Mouse (Mus musculus) erythroblast, adult 5-6 weeks (primary cell): ENCODE measurements around the gene Lif. TPM values are rescaled to one million over a fixed set of nuclear protein-coding genes. Genes with fewer than 3 reads are reported as not detected.
A peak's percentile ranks its signal among the peaks of the same experiment; 100 is the strongest.

ENCODE experiments used
- ATAC-seq: replicated peaks from 2 replicates; pipeline ENCODE4 v1.8.0; 2016; ENCODE audit warnings: moderate number of reproducible peaks, mild to moderate bottlenecking, moderate TSS enrichment, inconsistent platforms; ENCODE audit not compliant: poor library complexity, low FRiP score, severe bottlenecking
- total RNA-seq, 2 experiments: library from RNA; stranded (forward) in 1 of 2; stranded (reverse) in 1 of 2; fragments of 150-400 nt in 1 of 2; fragments of 200-764, 138-1000 nt in 1 of 2; gene quantifications; 2 replicates each; pipeline versions ENCODE4 v1.2.3 to v1.2.4; 2015 to 2017; ENCODE audit warnings: low replicate concordance in 2 of 2

The Lif gene
- total RNA-seq, 2 experiments from 2014 or later = not detected

- ATAC-seq = no peak
Measured at GRCm38 (mm10) chr11:4228463-4228862, 28.9 kb upstream of the Lif start.

GRCm38 (mm10) chr11:4229841-4230240 lies 27.5 kb upstream of the Lif start:
- no peak for ATAC-seq

- no peak for ATAC-seq
Measured at GRCm38 (mm10) chr11:4231435-4231834, 25.9 kb upstream of the Lif start.

DNA sequence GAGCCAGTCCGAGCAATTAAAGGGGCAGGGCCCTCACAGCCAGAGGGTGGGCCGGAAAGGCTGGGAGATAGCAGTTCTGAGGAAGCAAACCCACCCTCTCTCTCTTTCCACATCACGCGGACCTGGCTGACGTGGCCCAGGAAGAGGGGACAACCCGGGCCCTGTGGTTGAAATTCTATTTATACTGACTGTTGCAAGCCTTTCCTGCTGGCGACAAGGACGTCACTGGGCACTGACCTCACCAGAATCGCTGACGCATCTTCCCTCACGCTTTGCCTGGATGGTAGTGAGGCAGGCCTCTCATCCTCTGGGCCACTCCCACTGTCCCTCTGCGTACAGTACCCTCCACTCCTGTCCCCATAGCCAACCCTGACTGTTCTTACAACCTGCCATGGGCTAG lies 24.7 kb upstream of the Lif start:
- no peak for ATAC-seq

DNA sequence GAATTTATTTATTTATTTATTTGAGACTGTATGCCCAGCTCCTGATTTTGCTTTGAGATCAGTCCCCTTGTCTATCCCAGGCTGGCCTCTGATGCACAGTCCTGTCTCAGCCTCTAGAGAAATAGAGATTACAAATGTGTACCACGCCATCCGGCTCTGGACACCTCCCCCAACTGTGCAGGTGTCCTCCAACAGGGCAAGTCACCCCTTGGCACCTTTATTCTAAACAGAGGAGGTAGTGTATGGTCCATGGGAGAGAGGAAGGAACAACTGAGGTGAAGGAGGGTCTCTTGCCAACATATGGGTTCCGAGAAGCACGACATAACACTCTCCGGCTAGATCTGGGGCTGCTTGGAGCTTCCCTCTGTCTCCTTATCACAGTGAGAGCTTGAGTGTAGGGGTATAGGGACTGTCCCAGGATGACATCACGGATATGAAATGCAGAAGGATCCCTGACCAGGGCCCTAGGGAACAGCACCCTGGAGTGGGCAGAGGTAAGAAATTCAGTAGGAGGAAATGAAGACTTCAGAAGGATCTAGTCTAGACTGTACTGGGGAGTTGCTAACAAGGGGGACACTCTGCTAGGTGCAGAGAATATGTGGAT lies 22.2 kb upstream of the Lif start:
- ATAC-seq = no peak

DNA sequence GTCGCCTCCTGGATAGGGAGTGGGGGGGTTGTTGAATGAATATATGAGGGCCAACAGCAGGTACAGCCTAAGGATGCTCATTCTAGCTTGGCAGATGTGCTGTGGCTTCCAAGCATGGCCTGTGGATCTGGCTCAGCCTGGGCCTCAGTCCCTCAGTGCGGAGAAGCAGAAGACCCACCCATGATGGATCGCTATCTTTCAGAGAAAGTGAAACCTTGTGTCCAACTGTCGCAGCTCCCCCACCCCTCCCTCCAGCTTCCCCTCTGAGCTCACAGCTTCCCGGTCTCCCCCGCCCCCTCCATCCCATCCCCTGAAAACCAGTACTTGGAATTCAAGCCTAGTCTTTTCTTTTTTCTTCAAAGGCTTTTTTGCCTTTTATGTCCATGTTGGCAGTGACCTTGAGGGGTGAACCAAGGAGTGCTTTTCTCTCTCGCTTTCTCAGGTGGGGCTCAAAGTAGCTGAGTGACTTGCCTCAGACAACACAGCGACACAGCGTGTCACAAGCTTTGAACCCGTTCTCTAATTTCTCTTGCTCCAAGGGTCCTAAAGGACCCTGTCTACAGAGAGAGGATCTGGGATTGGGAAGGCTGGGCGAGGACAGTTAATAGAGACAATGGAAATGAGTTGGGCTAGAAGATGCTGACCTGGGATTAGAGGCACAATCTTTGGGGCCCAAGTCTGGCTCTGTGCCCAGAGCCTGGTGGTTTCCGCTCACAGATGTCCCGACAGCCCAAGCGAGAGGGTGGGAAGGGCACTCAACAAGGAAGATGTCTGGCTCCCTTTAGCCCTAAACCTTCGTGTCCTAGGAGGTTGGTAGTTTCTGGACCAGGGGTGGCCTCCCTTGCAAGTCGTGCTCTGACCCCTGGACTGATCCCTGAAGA lies 21.5 kb upstream of the Lif start, which contains the start of gene Osm:
Osm (plus strand) TSS at position 756 of the 881 bp plus-strand sequence.
- peak; percentile 63 for ATAC-seq

- ATAC-seq = peak; percentile 41
Measured at GRCm38 (mm10) chr11:4236546-4237067, 20.8 kb upstream of the Lif start.

DNA sequence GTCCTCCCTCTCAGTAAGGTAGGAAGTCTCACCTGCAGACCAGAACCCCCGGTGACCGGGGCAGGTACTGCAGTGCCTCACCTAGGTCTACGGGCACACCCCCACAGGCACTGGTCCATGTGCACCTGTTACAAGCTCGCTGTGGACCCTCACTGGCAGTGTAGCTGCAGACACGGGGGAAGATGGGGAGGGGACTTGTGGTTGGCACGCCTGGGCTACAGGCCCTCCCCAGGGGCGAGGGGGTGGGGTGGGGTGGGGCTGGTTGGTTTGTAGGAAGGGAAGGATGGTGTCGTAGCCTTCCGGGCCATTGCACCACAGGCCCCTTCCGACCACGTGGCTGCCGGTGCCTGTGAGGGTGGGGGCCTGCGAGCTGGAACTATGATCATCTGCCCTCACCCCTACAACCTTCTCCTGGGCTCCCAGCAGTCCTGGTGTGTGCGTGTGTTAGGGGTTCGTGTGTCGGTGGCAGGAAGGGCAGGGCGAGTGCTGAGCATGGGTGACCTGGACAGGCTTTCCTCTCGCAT lies 19.9 kb upstream of the Lif start:
- ATAC-seq = no peak

GRCm38 (mm10) chr11:4238167-4238566 lies 19.2 kb upstream of the Lif start:
- ATAC-seq = no peak

DNA sequence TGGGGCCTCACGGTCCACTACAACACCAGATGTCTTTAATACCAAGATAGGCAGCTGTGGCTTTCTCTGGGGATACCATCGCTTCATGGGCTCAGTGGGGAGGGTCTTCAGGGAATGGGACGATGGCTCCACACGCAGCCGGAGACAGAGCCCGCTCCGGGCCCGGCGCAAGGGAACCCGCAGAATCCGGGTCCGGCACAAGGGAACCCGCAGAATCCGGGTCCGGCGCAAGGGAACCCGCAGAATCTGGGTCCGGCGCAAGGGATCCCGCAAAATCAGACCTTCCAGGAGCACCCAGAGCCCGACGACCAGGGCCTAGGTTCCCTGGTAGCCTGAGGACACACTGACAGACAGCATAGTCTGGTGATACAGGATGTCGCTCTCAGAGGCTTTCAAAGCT lies 17.7 kb upstream of the Lif start:
- no peak for ATAC-seq

DNA sequence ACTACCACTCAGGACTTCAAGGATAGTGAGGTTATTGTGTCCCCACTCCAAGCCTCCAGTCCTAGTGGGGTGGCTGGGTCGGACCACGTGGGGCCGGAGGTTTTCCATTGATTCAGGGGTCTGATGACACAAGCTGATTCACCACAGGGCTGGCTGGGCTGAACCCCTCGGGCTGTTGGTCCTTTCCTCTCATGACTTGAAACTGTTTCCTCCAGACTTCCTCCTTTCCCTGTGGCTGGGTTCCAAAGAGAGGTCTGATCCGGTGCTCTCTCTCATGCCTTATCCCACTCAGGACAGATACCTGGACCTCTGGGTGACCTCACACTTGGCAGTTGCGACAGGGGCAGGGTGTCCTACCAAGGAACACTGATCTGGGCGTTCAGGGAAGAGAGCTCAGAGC lies 17.2 kb upstream of the Lif start:
- no peak for ATAC-seq

DNA sequence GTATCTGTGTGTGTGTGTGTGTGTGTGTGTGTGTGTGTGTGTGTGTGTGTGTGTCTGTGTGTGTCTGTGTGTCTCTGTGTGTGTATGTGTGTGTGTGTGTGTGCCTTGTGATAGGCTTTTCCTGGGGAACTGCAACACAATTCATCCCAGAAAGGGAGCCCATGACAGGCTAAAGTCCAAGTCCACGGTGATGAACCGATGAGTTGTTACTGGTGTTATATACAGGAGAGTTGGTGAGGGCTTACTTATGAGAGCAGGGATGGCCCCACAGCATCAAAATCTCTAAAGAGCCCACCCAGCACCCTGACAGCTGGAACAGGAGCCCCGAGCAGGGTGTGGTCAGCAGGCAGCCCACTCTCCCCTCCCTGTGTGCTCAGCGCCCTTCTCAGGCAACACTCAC lies 16.2 kb upstream of the Lif start:
- no peak for ATAC-seq

GRCm38 (mm10) chr11:4246126-4246525 lies 11.2 kb upstream of the Lif start:
- no peak for ATAC-seq

GRCm38 (mm10) chr11:4246623-4247022 lies 10.7 kb upstream of the Lif start:
- no peak for ATAC-seq

DNA sequence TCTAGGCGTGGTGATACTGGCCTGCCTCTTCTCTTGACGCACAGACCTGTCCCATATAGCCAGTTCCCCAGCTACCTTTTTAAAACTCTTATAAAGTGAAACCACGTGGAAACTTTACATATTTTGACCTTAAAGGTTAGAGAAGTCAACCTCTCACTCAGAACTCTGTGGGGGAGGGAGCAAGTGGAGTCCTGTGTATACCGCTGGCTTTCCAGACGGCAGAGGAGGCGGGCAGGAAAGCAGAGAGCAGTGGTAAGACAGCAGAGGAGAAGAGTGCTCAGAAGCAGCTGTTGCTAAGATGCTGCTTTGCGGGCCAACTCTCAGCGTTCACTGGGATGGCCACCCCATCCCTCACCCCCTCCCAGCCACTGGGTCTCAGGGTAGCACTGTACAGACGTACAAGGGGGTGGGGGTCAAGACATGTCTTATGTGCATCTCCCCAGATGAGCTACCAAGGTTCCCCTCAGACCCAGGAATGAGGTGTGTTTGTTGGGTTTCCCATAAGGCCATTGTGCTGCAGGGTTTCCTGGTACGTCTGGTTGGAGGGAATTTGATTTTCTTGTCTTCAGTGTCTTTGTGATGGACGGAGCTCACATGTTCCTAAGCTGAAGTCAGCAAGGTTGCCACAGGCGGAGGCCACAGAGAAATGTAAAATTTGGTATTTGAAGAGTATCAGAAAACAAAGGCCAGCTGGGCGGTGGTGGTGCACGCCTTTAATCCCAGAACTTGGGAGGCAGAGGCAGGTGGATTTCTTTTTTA lies 10.0 kb upstream of the Lif start:
- ATAC-seq = no peak

DNA sequence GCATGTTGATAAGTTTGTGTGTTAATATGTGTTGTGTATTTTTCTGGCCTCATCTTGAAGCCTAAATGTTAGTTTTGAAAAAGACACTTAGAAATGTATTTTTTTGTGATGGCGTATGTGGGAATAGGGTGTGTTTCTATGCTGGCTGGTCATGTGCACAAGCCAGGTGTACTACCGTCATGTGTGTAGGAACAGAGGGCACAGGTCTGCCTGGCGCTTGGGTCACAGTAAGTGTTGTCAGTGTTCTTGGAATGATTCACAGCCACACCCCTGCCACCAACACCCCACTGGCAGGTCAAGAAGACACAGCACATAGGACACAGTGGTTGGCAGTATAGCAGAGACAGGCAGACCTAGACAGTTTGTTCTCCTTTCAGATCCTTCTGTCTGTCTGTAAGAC lies 8.2 kb upstream of the Lif start:
- no peak for ATAC-seq

GRCm38 (mm10) chr11:4250290-4250689 lies 7.1 kb upstream of the Lif start:
- no peak for ATAC-seq

DNA sequence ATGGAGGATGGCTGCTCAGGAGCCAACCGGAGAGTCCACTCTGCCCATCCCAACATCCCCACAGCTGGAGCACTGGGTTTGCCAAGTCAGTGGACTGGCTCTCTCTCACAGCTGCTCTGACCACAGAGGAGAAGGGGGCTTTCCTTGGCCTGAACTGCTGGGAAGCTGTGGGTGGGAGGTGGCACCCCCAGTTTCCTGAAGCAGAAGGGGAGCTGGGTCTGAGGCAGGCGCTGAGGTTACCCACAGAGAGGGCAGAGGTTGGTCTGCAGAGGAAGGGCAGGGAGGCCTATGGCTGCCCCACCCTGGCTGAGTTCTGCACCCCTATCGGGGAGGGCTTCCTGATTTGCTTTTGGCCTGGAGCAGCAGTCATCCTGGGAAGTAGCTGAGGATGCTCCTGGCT lies 6.0 kb upstream of the Lif start:
- ATAC-seq = no peak

- ATAC-seq = no peak
Measured at GRCm38 (mm10) chr11:4252886-4253285, 4.5 kb upstream of the Lif start.

DNA sequence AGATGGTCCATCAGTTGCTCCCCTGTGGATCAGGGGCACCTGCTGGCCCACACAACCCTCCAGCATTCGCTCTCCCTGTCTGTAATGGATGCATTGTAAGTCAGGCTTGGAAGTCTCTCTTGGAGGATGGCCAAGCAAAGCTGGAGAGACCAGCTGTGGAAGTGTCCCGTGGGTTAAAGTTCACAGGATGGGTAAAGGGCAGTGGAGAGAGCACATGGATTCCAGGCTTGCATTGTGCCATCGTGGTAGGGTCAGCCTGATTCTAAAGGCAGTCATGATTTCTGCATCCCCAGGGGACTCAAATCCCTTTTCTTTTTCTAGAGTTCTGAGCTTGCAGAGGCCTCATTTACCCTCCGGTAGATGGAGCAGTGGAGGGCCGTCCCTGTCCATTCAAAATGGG lies 399 bp downstream of the Lif start:
- no peak for ATAC-seq
